Mouse (Mus musculus): ENCODE results near the gene Map1s. TPM values are rescaled to one million over a fixed set of nuclear protein-coding genes. Genes with fewer than 3 reads are reported as not detected.

Map1s gene
- polyA plus RNA-seq, 1 experiment: 62.2 TPM

DNA sequence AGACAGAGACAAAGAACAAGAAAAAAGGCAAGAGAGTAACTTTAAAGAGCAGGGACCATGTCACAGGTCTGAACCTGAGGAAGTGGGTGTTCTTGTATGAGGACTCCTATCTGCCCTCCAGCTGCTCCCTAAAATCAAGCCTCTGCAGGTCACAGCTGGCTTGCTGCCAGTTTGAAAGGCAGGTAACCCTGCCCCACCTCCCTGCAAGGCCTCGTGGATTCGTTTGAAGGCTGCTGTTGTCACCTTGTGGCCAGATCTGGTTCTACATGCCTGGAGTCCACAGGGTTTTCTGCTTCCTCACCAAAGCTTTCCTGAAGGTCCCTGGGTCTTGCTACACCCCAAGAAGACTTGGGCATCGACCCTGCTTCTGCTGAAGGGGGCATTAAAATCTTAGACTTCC is 58.4 kb downstream of the Map1s start:
- no peak overlapping the region for H3K27ac ChIP-seq (ENCODE audit: insufficient read depth, low read length)
- TF ChIP-seq CTCF (IDR thresholded peaks at IDR 0.05; ENCODE audit: extremely low read depth, insufficient read depth, low read length) (peak; percentile 54), POLR2A (IDR thresholded peaks at IDR 0.05; ENCODE audit: extremely low read depth, insufficient read depth, low read length) (no peak)
- H3K4me1 ChIP-seq (ENCODE audit: control insufficient read depth, insufficient read depth, low read length): no peaks in the 10 kb centered on the region
- H3K4me3 ChIP-seq (ENCODE audit: insufficient read depth, low read length): no peak overlapping the region

DNA sequence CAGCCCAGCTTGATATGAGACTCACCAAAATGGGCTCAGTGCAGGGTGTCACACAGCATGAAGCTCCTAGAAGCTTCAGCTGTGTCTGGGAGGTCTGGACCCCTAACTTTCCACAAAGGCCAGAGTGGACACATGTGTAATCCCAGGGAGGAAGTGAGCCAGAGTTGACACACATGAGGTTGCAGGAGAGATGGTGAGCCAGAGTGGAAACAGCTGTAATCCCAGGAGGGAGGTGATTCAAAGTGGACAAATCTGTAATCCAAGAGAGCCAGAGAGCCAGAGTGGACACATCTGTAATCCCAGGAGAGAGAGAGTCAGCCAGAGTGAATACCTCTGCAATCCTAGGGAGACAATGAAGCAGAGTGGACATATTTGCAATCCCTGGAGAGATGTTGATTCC is 59.1 kb downstream of the Map1s start:
- H3K27ac ChIP-seq (ENCODE audit: insufficient read depth, low read length): no peak overlapping the region
- H3K4me3 ChIP-seq (ENCODE audit: insufficient read depth, low read length): no peak overlapping the region
- H3K4me1 ChIP-seq (ENCODE audit: control insufficient read depth, insufficient read depth, low read length): no peaks in the 10 kb centered on the region
- TF ChIP-seq POLR2A (IDR thresholded peaks at IDR 0.05; ENCODE audit: extremely low read depth, insufficient read depth, low read length) (no peak), CTCF (IDR thresholded peaks at IDR 0.05; ENCODE audit: extremely low read depth, insufficient read depth, low read length) (no peak)

Other genes with a start within 250 kb of the Map1s start
- 18.1 and 19.7 TPM in 2 replicates for gene Pgpep1, start 245.5 kb upstream of the Map1s start, polyA plus RNA-seq (2012; rRNA removed)
- gene Lsm4, start 232.7 kb upstream of the Map1s start, polyA plus RNA-seq (2012; rRNA removed): 100 and 105 TPM in 2 replicates
- 223 and 226 TPM in 2 replicates for gene Jund, start 207.0 kb upstream of the Map1s start, polyA plus RNA-seq (2012; rRNA removed)
- gene Iqcn, start 202.5 kb upstream of the Map1s start, polyA plus RNA-seq (2012; rRNA removed): 0.08 and 0.13 TPM in 2 replicates
- gene Gm3336, start 187.4 kb upstream of the Map1s start, polyA plus RNA-seq (2012; rRNA removed): 0.09 TPM in 1 of 2 replicates, not detected in the other
- 4.8 and 5.9 TPM in 2 replicates for gene Pde4c, start 182.2 kb upstream of the Map1s start, polyA plus RNA-seq (2012; rRNA removed)
- 1,139 and 1,160 TPM in 2 replicates for gene Rab3a, start 151.3 kb upstream of the Map1s start, polyA plus RNA-seq (2012; rRNA removed)
- gene Mpv17l2, start 145.0 kb upstream of the Map1s start, polyA plus RNA-seq (2012; rRNA removed): 51.6 and 59.2 TPM in 2 replicates
- gene Pik3r2, start 129.2 kb upstream of the Map1s start, polyA plus RNA-seq (2012; rRNA removed): 177 and 193 TPM in 2 replicates
- gene Mast3, start 100.9 kb upstream of the Map1s start, polyA plus RNA-seq (2012; rRNA removed): 265 and 282 TPM in 2 replicates
- gene Il12rb1, start 97.5 kb upstream of the Map1s start, polyA plus RNA-seq (2012; rRNA removed): 1.1 TPM in 2 replicates
- gene Arrdc2, start 66.2 kb upstream of the Map1s start, polyA plus RNA-seq (2012; rRNA removed): 31.4 and 35.1 TPM in 2 replicates
- 30.2 and 36.0 TPM in 2 replicates for gene Kcnn1, start 42.7 kb upstream of the Map1s start, polyA plus RNA-seq (2012; rRNA removed)
- gene Ccdc124, start 32.0 kb upstream of the Map1s start, polyA plus RNA-seq (2012; rRNA removed): 176 and 182 TPM in 2 replicates
- 15.9 and 16.0 TPM in 2 replicates for gene Slc5a5, start 13.2 kb upstream of the Map1s start, polyA plus RNA-seq (2012; rRNA removed)
- gene Rpl18a, start 8.5 kb upstream of the Map1s start, polyA plus RNA-seq (2012; rRNA removed): 1,503 and 1,518 TPM in 2 replicates

Measured in cortical plate, adult 2 months (tissue).